Mouse (Mus musculus): Measurements from ENCODE around the gene Hist1h3g.
"Not testable (repeated sequence)": the region's sequence is repeated elsewhere in the genome, so short reads cannot be mapped to it uniquely, and the experiment has no call there.

Hist1h3g gene

GRCm38 (mm10) chr13:23556906-23557305, 21.7 kb downstream of the Hist1h3g start:
- TF ChIP-seq NANOG (IDR thresholded peaks at IDR 0.05; ENCODE audit: borderline replicate concordance, low read length) (no peak), POU5F1 (IDR thresholded peaks at IDR 0.05; ENCODE audit: borderline replicate concordance, low read length) (no peak), CTCF (conservative IDR thresholded peaks at IDR 0.05; ENCODE audit: low read length) (no peak)
- H3K36me3 ChIP-seq (ENCODE audit: insufficient read depth, low read length) = no peaks in the 10 kb centered on the region
- H3K27me3 ChIP-seq (ENCODE audit: insufficient read depth, low read length) = no peaks in the 10 kb centered on the region
- H3K4me1 ChIP-seq (replicated peaks; ENCODE audit: low read depth, low read length) = peaks cover 28% of the 10 kb centered on the region
- H3K4me3 ChIP-seq (replicated peaks; ENCODE audit: low read length) = no peak overlapping the region
- H3K9me3 ChIP-seq (ENCODE audit: low read length) = no peaks in the 10 kb centered on the region

GRCm38 (mm10) chr13:23560699-23561098, 25.5 kb downstream of the Hist1h3g start:
- not testable (repeated sequence) for H3K9me3 ChIP-seq (ENCODE audit: low read length); H3K36me3 ChIP-seq (ENCODE audit: insufficient read depth, low read length); H3K27me3 ChIP-seq (ENCODE audit: insufficient read depth, low read length)
- Histone ChIP-seq H3K4me1 (replicated peaks; ENCODE audit: low read depth, low read length) (peaks cover 27% of the 10 kb centered on the region), H3K4me3 (replicated peaks; ENCODE audit: low read length) (0 out of 2 replicates have a peak overlapping the region, but pooled peaks have one; percentile 13)

GRCm38 (mm10) chr13:23561531-23561882, 26.3 kb downstream of the Hist1h3g start:
- Histone ChIP-seq H3K4me3 (replicated peaks; ENCODE audit: low read length) (peak overlapping the region; percentile 63), H3K4me1 (replicated peaks; ENCODE audit: low read depth, low read length) (peaks cover 24% of the 10 kb centered on the region)
- not testable (repeated sequence) for H3K9me3 ChIP-seq (ENCODE audit: low read length); H3K36me3 ChIP-seq (ENCODE audit: insufficient read depth, low read length); H3K27me3 ChIP-seq (ENCODE audit: insufficient read depth, low read length)

- Histone ChIP-seq H3K4me3 (replicated peaks; ENCODE audit: low read length) (peak within 1 kb of the TSS; percentile 74), H3K4me1 (replicated peaks; ENCODE audit: low read depth, low read length) (peaks cover 21% of the 10 kb centered on the region)
- H3K36me3 ChIP-seq (ENCODE audit: insufficient read depth, low read length); H3K9me3 ChIP-seq (ENCODE audit: low read length); H3K27me3 ChIP-seq (ENCODE audit: insufficient read depth, low read length): not testable (repeated sequence)
Measured at GRCm38 (mm10) chr13:23561883-23562659, 26.8 kb downstream of the Hist1h3g start, which contains the start of gene Hist1h3e. Gene Hist1h3e, minus strand, starts transcription at chr13:23562369.

- no peaks in the 10 kb centered on the region for H3K9me3 ChIP-seq (ENCODE audit: low read length)
- peaks cover 16% of the 10 kb centered on the region for H3K4me1 ChIP-seq (replicated peaks; ENCODE audit: low read depth, low read length)
- TF ChIP-seq NANOG (IDR thresholded peaks at IDR 0.05; ENCODE audit: borderline replicate concordance, low read length) (no peak), CTCF (conservative IDR thresholded peaks at IDR 0.05; ENCODE audit: low read length) (peak; percentile 59)
- H3K27me3 ChIP-seq (ENCODE audit: insufficient read depth, low read length) = no peaks in the 10 kb centered on the region
- H3K4me3 ChIP-seq (replicated peaks; ENCODE audit: low read length) = peak overlapping the region; percentile 74
- H3K36me3 ChIP-seq (ENCODE audit: insufficient read depth, low read length) = no peaks in the 10 kb centered on the region
Measured at GRCm38 (mm10) chr13:23562699-23563462, 27.7 kb downstream of the Hist1h3g start.

GRCm38 (mm10) chr13:23564482-23564881, 29.3 kb downstream of the Hist1h3g start:
- Histone ChIP-seq H3K4me1 (replicated peaks; ENCODE audit: low read depth, low read length) (peaks cover 16% of the 10 kb centered on the region), H3K4me3 (replicated peaks; ENCODE audit: low read length) (no peak overlapping the region), H3K27me3 (ENCODE audit: insufficient read depth, low read length) (no peaks in the 10 kb centered on the region), H3K9me3 (ENCODE audit: low read length) (no peaks in the 10 kb centered on the region), H3K36me3 (ENCODE audit: insufficient read depth, low read length) (no peaks in the 10 kb centered on the region)
- TF ChIP-seq CTCF (conservative IDR thresholded peaks at IDR 0.05; ENCODE audit: low read length) = no peak
- no peak for TF ChIP-seq POU5F1 (IDR thresholded peaks at IDR 0.05; ENCODE audit: borderline replicate concordance, low read length)
- no peak for TF ChIP-seq NANOG (IDR thresholded peaks at IDR 0.05; ENCODE audit: borderline replicate concordance, low read length)

GRCm38 (mm10) chr13:23570261-23571021, 35.2 kb downstream of the Hist1h3g start:
- H3K4me3 ChIP-seq (replicated peaks; ENCODE audit: low read length) = peak overlapping the region; percentile 69
- not testable (repeated sequence) for H3K27me3 ChIP-seq (ENCODE audit: insufficient read depth, low read length); H3K9me3 ChIP-seq (ENCODE audit: low read length); H3K36me3 ChIP-seq (ENCODE audit: insufficient read depth, low read length)
- peaks cover 17% of the 10 kb centered on the region for H3K4me1 ChIP-seq (replicated peaks; ENCODE audit: low read depth, low read length)

- H3K27me3 ChIP-seq (ENCODE audit: insufficient read depth, low read length) = no peaks in the 10 kb centered on the region
- TF ChIP-seq NANOG (IDR thresholded peaks at IDR 0.05; ENCODE audit: borderline replicate concordance, low read length) (no peak), POU5F1 (IDR thresholded peaks at IDR 0.05; ENCODE audit: borderline replicate concordance, low read length) (no peak), CTCF (conservative IDR thresholded peaks at IDR 0.05; ENCODE audit: low read length) (no peak)
- no peaks in the 10 kb centered on the region for H3K9me3 ChIP-seq (ENCODE audit: low read length)
- H3K36me3 ChIP-seq (ENCODE audit: insufficient read depth, low read length) = no peaks in the 10 kb centered on the region
- H3K4me1 ChIP-seq (replicated peaks; ENCODE audit: low read depth, low read length) = peaks cover 14% of the 10 kb centered on the region
- peak within 1 kb of the TSS; percentile 69 for H3K4me3 ChIP-seq (replicated peaks; ENCODE audit: low read length)
Measured at GRCm38 (mm10) chr13:23571022-23571503, 35.8 kb downstream of the Hist1h3g start, which contains the start of the genes Hist1h2ae and Hist1h2bg. Gene Hist1h2ae, minus strand, starts transcription at chr13:23571220. Gene Hist1h2bg, plus strand, starts transcription at chr13:23571396.

GRCm38 (mm10) chr13:23571504-23572217, 36.4 kb downstream of the Hist1h3g start:
- peak overlapping the region; percentile 69 for H3K4me3 ChIP-seq (replicated peaks; ENCODE audit: low read length)
- peaks cover 16% of the 10 kb centered on the region for H3K4me1 ChIP-seq (replicated peaks; ENCODE audit: low read depth, low read length)
- not testable (repeated sequence) for H3K27me3 ChIP-seq (ENCODE audit: insufficient read depth, low read length); H3K36me3 ChIP-seq (ENCODE audit: insufficient read depth, low read length); H3K9me3 ChIP-seq (ENCODE audit: low read length)

Data from E14TG2a.4 (cell line).